Mouse (Mus musculus): ENCODE measurements at regions not wholly inside any gene's neighbourhood (a gene's known extent, or its start where the extent isn't known, plus 50 kb on each side); places are given as distances from the start of the nearest gene placed in this dataset.

- TF ChIP-seq CTCF (conservative IDR thresholded peaks at IDR 0.05; ENCODE audit: low read length), result no peak
- no peak for TF ChIP-seq POU5F1 (IDR thresholded peaks at IDR 0.05; ENCODE audit: borderline replicate concordance, low read length)
Observed at GRCm38 (mm10) chr6:11359088-11359487, 548.2 kb downstream of the Ndufa4 start.
